Mouse (Mus musculus) testis, adult 2 months (tissue): ENCODE results near the gene Myom3.

Source experiments
- CTCF ChIP-seq: fragments of 200-500 bp; IDR thresholded peaks from 2 replicates; pipeline ENCODE4 v1.5.1; 2012; ENCODE audit warnings: low read depth, mild to moderate bottlenecking, inconsistent platforms, low read length, moderate library complexity; ENCODE audit not compliant: control insufficient read depth, insufficient read depth, insufficient replicate concordance
- POLR2A ChIP-seq: fragments of 200-500 bp; IDR thresholded peaks from 2 replicates; pipeline ENCODE4 v1.6.1; 2012; ENCODE audit warnings: low read depth, mild to moderate bottlenecking, inconsistent platforms, low read length, moderate library complexity; ENCODE audit not compliant: control insufficient read depth

DNA sequence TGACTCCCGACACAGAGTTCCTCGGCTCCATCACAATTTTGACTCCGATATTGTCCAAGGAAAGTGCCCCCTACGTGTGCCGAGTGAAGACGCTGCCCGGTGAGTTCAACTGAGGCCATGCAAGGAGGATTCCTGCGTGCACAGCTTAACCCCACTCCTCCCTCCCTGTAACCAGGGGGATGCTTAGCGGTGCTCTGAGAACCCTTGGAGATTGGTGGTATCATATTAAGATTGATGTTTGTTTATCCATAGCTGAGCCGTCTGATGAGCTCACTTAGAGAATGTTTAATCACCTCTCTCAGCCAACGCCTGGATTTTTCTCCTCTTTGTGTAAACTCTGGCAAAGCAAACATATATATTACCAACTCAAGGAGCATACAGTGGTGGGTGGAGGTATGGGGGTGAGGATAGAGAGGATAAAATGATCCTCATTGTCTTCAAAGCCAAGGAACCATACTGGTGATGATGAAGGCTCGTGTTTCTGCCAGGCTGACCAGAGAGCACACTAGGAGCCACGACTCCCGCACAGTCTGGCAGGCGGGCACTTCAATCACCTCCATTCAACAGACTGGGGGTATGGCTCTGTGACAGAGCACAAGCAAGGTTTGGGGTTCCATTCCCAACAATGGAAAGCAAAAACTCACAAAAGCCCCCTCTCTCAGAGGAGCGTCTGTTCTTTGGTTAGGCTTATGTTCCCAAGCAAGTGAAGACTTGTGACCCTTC, 14.6 kb upstream of the Myom3 start:
- no peak for TF ChIP-seq CTCF
- TF ChIP-seq POLR2A, result no peak
